Mouse (Mus musculus) brain, embryonic 14.5 days (tissue): Measurements from ENCODE around the gene A730015C16Rik.

ENCODE experiments used
- CTCF ChIP-seq: fragments of 200-500 bp; IDR thresholded peaks from 2 replicates; pipeline ENCODE4 v1.5.1; 2012; ENCODE audit warnings: inconsistent platforms, mild to moderate bottlenecking, moderate library complexity, borderline replicate concordance; ENCODE audit not compliant: insufficient read depth, insufficient read length; ENCODE audit errors: extremely low read depth
- POLR2A ChIP-seq: fragments of 200-500 bp; IDR thresholded peaks from 2 replicates; pipeline ENCODE4 v1.6.1; 2012; ENCODE audit warnings: mild to moderate bottlenecking, inconsistent platforms, borderline replicate concordance; ENCODE audit not compliant: poor library complexity, insufficient read depth, insufficient read length, severe bottlenecking; ENCODE audit errors: extremely low read depth

- TF ChIP-seq CTCF: no peak
- TF ChIP-seq POLR2A: no peak
Observed at GRCm38 (mm10) chr4:108866806-108867205, 18.4 kb upstream of the A730015C16Rik start.
